Mouse (Mus musculus): ENCODE measurements around the gene Cd300lf.

Cd300lf gene

GRCm38 (mm10) chr11:115133800-115134199 lies at the start of gene Cd300lf:
Cd300lf (minus strand) TSS chr11:115133992.
- ChIA-PET POLR2A (interaction anchor here in 1 of 4 experiments (1.4 kb wide), 1 partner anchor 18 kb away, joined by 5 read pairs; no protein-coding TSS in a partner anchor), CTCF (interaction anchor here in 1 of 4 experiments (1.2 kb wide), 1 partner anchor 21 kb away, joined by 4 read pairs; no protein-coding TSS in a partner anchor)

DNA sequence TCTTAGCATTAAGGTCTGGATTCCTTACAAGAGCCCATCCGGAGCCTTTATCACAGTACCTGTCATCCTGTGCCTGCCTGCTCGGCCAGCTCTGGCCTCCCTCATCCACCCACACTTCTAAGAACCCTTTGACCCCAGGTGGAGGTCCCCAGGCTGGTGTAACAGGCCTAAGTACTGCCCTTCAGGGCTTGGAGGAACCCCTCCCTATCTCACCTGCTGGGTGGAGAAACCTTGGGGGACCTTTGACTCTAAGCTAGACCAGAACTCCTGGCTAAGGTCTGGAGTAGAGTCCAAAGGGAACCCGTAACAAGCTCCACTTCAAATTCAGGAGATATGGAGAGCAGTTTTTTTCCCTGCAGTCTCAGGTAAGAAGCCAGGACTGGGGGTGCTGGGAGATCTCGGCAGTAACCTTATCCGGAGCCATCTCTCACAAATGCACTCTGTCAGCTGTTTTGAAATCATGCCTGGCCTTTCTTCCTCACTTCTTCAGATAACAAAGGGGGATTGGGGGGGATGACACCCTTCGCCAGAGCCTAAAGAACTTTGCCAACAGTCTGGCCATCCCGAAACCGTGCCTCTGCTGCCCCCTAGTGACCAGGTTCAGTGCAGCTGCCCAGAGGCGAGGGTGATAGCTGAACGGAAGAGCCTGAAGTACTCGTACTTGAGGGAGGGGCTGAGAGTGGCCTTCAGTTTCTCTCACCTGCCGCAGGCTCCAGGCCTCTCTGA lies 48.3 kb upstream of the Cd300lf start:
- CTCF ChIA-PET = interaction anchor here (0.5 to 3.2 kb wide), 46 partner anchors 8 to 735 kb away, joined by 3 to 46 read pairs (median 4); partner anchors contain the start of genes Slc9a3r1 (in 4 of the 4), Fdxr (in 1 of the 4), Grin2c (in 1 of the 4) and Rab37 (in 1 of the 4)
- POLR2A ChIA-PET = interaction anchor here in 3 of 4 experiments (0.9 to 8.0 kb wide), 10 partner anchors 8 to 95 kb away, joined by 3 to 57 read pairs (median 4); partner anchors contain the start of genes Slc9a3r1 (in 3 of the 3), Fdxr (in 1 of the 3) and Rab37 (in 1 of the 3)

DNA sequence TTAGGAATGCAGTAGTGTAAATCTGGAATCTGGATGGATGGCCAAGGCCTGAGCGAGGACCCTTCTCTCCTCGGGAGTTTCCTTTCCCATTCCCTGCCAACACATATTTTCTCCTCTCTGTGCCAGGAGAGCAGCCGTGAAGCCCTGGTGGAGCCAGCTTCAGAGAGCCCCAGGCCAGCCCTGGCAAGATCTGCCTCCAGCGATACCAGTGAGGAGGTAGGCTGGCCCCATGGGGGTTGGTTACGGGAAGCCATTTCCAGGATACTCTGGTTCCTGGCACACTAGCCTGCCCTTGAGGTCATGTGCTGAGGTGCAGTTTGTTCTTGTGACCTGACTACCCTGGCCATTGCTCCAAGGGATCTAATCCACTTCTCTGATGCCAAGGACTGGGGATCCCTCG lies 46.1 kb upstream of the Cd300lf start:
- CTCF ChIA-PET = interaction anchor here in 1 of 4 experiments (0.8 kb wide), 1 partner anchor 26 kb away, joined by 3 read pairs; no protein-coding TSS in a partner anchor
- POLR2A ChIA-PET = no interaction called here

DNA sequence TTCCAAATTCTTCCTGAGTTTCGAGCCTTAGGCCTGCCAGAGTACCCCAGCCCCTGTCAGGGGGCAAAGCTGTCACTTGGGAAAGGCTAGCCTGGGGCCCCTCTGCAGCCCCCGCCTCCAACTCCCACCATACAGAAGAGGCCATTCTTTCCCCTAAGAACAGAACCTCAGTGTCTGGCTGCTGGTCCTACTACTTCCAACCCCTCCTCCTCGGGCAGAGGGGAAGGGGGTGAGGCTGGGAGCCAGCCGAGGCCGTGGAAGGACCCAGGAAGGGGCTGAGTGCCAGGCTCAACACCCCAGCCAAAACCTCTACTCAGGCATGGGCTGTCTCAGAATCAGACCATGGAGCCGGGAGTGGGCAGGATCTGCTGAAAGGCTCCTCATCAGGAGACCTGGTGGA lies 45.4 kb upstream of the Cd300lf start:
- ChIA-PET CTCF (no interaction called here), POLR2A (no interaction called here)

DNA sequence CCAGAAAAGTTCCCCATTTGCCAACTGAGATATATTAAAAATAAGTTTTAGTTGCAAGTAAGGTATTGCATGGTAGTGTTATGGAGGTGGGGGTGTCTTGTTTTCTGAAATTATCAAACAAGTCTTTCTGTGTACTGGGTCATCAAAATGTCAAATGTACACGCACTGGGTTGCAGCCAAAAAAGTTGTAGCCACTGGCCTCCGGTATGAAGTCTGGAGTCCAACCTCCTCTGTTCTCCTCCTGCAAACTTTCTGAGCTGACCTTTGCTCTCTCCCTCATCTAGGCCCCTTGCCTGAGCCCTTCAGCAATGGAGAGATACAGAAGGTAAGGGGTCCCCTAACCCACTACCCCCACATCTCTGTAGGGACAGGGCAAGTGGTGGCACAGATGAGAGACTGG lies 45.0 kb upstream of the Cd300lf start:
- POLR2A ChIA-PET = interaction anchor here in 1 of 4 experiments (1.3 kb wide), 1 partner anchor 15 kb away, joined by 4 read pairs; the partner anchor contains the start of gene Slc9a3r1

GRCm38 (mm10) chr11:115177559-115178195 lies 43.9 kb upstream of the Cd300lf start:
- CTCF ChIA-PET = interaction anchor here in 3 of 4 experiments (0.6 to 2.0 kb wide), 4 partner anchors 17 to 142 kb away, joined by 3 to 7 read pairs (median 4); no protein-coding TSS in a partner anchor
- POLR2A ChIA-PET = interaction anchor here in 3 of 4 experiments (0.6 to 2.8 kb wide), 6 partner anchors 10 to 120 kb away, joined by 3 to 10 read pairs (median 4); partner anchors contain the start of genes Fads6 (in 1 of the 3), Nat9 (in 1 of the 3), Slc9a3r1 (in 1 of the 3) and Tmem104 (in 1 of the 3)

More for the DNA sequence above, 45.0 kb upstream of the Cd300lf start:
- CTCF ChIA-PET = no interaction called here

GRCm38 (mm10) chr11:115176399-115177190 lies 42.8 kb upstream of the Cd300lf start:
- ChIA-PET POLR2A (interaction anchor here in 3 of 4 experiments (1.2 to 5.7 kb wide), 7 partner anchors 9 to 100 kb away, joined by 3 to 67 read pairs (median 6); partner anchors contain the start of genes Slc9a3r1 (in 3 of the 3) and Fdxr (in 1 of the 3)), CTCF (interaction anchor here (0.6 to 2.4 kb wide), 7 partner anchors 16 to 296 kb away, joined by 3 to 7 read pairs (median 4); no protein-coding TSS in a partner anchor)

- ChIA-PET POLR2A (interaction anchor here in 3 of 4 experiments (0.6 to 5.7 kb wide), 14 partner anchors 8 to 422 kb away, joined by 3 to 67 read pairs (median 4); partner anchors contain the start of genes Slc9a3r1 (in 3 of the 3), Fdxr (in 2 of the 3), Grin2c (in 1 of the 3) and Tmem104 (in 1 of the 3)), CTCF (interaction anchor here (0.7 to 2.3 kb wide), 13 partner anchors 8 to 354 kb away, joined by 3 to 18 read pairs (median 4); partner anchors contain the start of genes Nat9 (in 1 of the 4), Slc9a3r1 (in 1 of the 4) and Tmem104 (in 1 of the 4))
Observed at GRCm38 (mm10) chr11:115173549-115174339, 40.0 kb upstream of the Cd300lf start.

DNA sequence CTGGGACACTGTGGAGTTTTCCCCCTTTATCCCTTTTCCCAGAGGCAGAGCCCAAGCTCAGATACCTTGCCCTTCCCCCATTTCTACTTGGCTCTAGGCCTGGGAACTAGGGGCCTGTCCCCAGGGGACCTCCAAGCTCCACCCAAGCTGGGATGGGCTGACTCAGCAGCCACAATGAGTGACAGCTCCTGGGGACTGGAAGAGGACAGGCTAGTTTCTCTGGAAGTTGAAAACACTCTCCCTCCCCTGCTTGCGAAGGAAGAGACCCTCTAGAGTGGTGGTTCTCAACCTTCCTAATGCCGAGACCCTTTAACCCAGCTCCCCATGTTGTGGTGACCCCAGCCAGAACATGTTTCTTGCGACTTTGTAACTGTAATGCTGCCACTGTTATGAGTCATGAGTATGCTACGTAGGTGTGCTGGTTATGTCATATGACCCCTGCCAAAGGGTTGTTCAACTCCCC lies 39.1 kb upstream of the Cd300lf start:
- CTCF ChIA-PET = interaction anchor here (0.7 to 2.3 kb wide), 12 partner anchors 10 to 92 kb away, joined by 3 to 18 read pairs (median 4); partner anchors contain the start of gene Slc9a3r1 (in 1 of the 4)
- POLR2A ChIA-PET = interaction anchor here (0.7 to 5.7 kb wide), 19 partner anchors 9 to 341 kb away, joined by 3 to 67 read pairs (median 5); partner anchors contain the start of genes Fdxr (in 3 of the 4), Slc9a3r1 (in 3 of the 4), Jpt1 (in 1 of the 4) and Nat9 (in 1 of the 4)

DNA sequence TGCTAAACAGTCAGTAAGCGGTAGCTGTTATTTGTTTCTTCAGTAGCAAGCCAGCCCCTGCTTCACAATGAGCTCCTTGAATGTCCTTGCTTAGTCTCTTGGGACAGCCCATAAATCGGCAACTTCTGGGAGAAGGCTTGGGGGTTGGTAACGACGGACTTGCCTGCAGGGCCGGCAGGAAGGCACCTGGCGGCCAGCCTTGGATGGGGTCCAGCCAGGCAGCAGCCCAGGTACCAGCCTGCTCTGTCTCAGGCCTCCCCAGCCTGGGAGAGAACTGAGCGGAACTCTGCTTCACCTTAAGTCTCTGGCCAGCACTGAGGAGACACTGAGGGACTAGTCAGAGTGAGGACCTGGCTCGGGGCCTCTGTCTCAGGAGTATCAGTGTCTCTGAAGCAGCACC lies 37.3 kb upstream of the Cd300lf start:
- POLR2A ChIA-PET = interaction anchor here in 3 of 4 experiments (0.5 to 5.7 kb wide), 8 partner anchors 9 to 480 kb away, joined by 3 to 49 read pairs (median 4); partner anchors contain the start of genes Fdxr (in 1 of the 3), Slc9a3r1 (in 1 of the 3) and Tmem104 (in 1 of the 3)
- CTCF ChIA-PET = no interaction called here

GRCm38 (mm10) chr11:115169430-115169829 lies 35.6 kb upstream of the Cd300lf start:
- ChIA-PET CTCF (interaction anchor here in 1 of 4 experiments (1.7 kb wide), 1 partner anchor 88 kb away, joined by 4 read pairs; no protein-coding TSS in a partner anchor), POLR2A (interaction anchor here in 1 of 4 experiments (0.6 to 0.9 kb wide), 2 partner anchors 9 to 236 kb away, joined by 3 read pairs; no protein-coding TSS in a partner anchor)

- CTCF ChIA-PET = interaction anchor here in 3 of 4 experiments (0.6 to 1.8 kb wide), 6 partner anchors 14 to 87 kb away, joined by 3 to 6 read pairs (median 5); no protein-coding TSS in a partner anchor
- POLR2A ChIA-PET = interaction anchor here (0.6 to 2.7 kb wide), 13 partner anchors 8 to 267 kb away, joined by 3 to 10 read pairs (median 4); partner anchors contain the start of genes Fdxr (in 1 of the 4), Nat9 (in 1 of the 4) and Tmem104 (in 1 of the 4)
Observed at GRCm38 (mm10) chr11:115167631-115168249, 33.9 kb upstream of the Cd300lf start.

DNA sequence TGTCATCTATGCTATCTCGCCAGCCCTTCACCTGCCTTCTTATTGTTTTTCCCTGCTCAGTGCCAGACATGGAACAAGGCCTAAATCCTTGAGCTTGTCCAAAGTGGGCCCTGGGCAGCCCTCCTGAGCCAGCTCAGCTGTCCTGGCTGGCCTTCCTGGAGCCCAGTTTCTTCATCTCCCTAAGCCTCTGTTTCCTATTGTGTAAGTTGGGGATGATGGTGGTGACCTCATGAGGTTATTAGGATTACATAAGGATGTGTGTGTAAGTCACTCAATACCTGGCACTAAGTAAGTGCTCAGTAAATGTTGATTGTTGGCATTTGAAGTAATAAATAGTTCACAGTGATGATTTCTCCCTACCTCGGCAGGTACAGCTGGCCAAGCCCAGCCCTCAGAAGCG lies 33.0 kb upstream of the Cd300lf start:
- CTCF ChIA-PET = interaction anchor here in 2 of 4 experiments (0.6 to 1.4 kb wide), 3 partner anchors 15 to 36 kb away, joined by 5 to 6 read pairs (median 5); no protein-coding TSS in a partner anchor
- POLR2A ChIA-PET = interaction anchor here in 3 of 4 experiments (0.6 to 2.7 kb wide), 12 partner anchors 8 to 118 kb away, joined by 3 to 10 read pairs (median 4); partner anchors contain the start of genes Fdxr (in 1 of the 3), Nat9 (in 1 of the 3) and Tmem104 (in 1 of the 3)

DNA sequence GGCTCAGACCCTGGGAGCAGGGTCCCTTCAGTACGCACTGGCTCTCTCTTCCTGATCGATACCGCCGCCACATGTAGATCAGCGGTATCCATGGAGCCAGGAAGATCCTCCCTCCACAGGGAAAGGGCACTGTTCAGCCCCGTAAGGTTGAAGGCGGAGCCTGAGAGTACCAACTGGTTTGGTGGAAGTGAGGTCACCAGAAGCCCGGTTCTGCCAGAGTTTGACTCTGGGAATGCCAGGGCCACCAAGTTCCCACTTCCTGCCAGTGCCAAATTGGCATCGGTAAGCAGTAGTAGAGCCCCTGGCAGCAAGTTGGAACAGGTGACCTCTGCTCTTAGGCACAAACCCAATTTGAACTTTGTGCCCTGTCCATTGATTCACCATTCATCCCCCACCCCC lies 31.2 kb upstream of the Cd300lf start:
- CTCF ChIA-PET = interaction anchor here in 1 of 4 experiments (0.6 to 4.8 kb wide), 5 partner anchors 12 to 190 kb away, joined by 3 to 51 read pairs (median 11); partner anchors contain the start of genes Nat9 and Tmem104
- POLR2A ChIA-PET = interaction anchor here (1.3 to 5.2 kb wide), 19 partner anchors 8 to 349 kb away, joined by 3 to 67 read pairs (median 10); partner anchors contain the start of genes Nat9 (in 2 of the 4), Tmem104 (in 2 of the 4), Fads6 (in 1 of the 4) and Jpt1 (in 1 of the 4)
